Mouse (Mus musculus): ENCODE measurements around the gene Klrb1c.
"Not testable (repeated sequence)": the region's sequence is repeated elsewhere in the genome, so short reads cannot be mapped to it uniquely, and the experiment has no call there.

Klrb1c gene

GRCm38 (mm10) chr6:128789115-128789514 lies at the start of gene Klrb1c:
Gene Klrb1c, minus strand, starts transcription at chr6:128789215.
- no peak for DNase-seq (ENCODE audit: low spot score in 2 of 2)

- DNase-seq (ENCODE audit: low spot score in 2 of 2), result no peak
These were observed 48.7 kb upstream of the Klrb1c start for GRCm38 (mm10) chr6:128837454-128838341.

- DNase-seq (ENCODE audit: low spot score in 2 of 2), result no peak
These were observed 47.9 kb upstream of the Klrb1c start for GRCm38 (mm10) chr6:128836955-128837334.

- no peak for DNase-seq (ENCODE audit: low spot score in 2 of 2)
These were observed 47.4 kb upstream of the Klrb1c start for GRCm38 (mm10) chr6:128836191-128836954.

GRCm38 (mm10) chr6:128835571-128835970 lies 46.6 kb upstream of the Klrb1c start:
- DNase-seq (ENCODE audit: low spot score in 2 of 2), result no peak

- DNase-seq (ENCODE audit: low spot score in 2 of 2), result no peak
These were observed 44.0 kb upstream of the Klrb1c start for GRCm38 (mm10) chr6:128833046-128833445.

GRCm38 (mm10) chr6:128829837-128830236 lies 40.8 kb upstream of the Klrb1c start:
- no peak for DNase-seq (ENCODE audit: low spot score in 2 of 2)

GRCm38 (mm10) chr6:128826781-128827180 lies 37.8 kb upstream of the Klrb1c start:
- DNase-seq (ENCODE audit: low spot score in 2 of 2), result no peak

- no peak for DNase-seq (ENCODE audit: low spot score in 2 of 2)
These were observed 37.1 kb upstream of the Klrb1c start, which contains the start of the genes Gm44511 and Klrb1b for GRCm38 (mm10) chr6:128826132-128826531. Gene Gm44511, minus strand, starts transcription at chr6:128826315. Gene Klrb1b, minus strand, starts transcription at chr6:128826331.

GRCm38 (mm10) chr6:128818083-128818802 lies 29.2 kb upstream of the Klrb1c start:
- no peak for DNase-seq (ENCODE audit: low spot score in 2 of 2)

GRCm38 (mm10) chr6:128808532-128808931 lies 19.5 kb upstream of the Klrb1c start:
- DNase-seq (ENCODE audit: low spot score in 2 of 2), result peak in 1 of 2 experiments; percentile 30

- DNase-seq (ENCODE audit: low spot score in 2 of 2), result no peak
These were observed 18.0 kb upstream of the Klrb1c start for GRCm38 (mm10) chr6:128807021-128807420.

GRCm38 (mm10) chr6:128804823-128805640 lies 16.0 kb upstream of the Klrb1c start:
- DNase-seq (ENCODE audit: low spot score in 2 of 2), result peak; percentile 26 to 56

GRCm38 (mm10) chr6:128802999-128803857 lies 14.2 kb upstream of the Klrb1c start:
- peak; percentile 93 to 95 for DNase-seq (ENCODE audit: low spot score in 2 of 2)

- DNase-seq (ENCODE audit: low spot score in 2 of 2), result peak; percentile 6 to 14
These were observed 13.5 kb upstream of the Klrb1c start for GRCm38 (mm10) chr6:128802557-128802956.

- DNase-seq (ENCODE audit: low spot score in 2 of 2), result not testable (repeated sequence)
These were observed 11.7 kb upstream of the Klrb1c start for GRCm38 (mm10) chr6:128800696-128801095.

- no peak for DNase-seq (ENCODE audit: low spot score in 2 of 2)
These were observed 10.9 kb upstream of the Klrb1c start for GRCm38 (mm10) chr6:128799896-128800270.

GRCm38 (mm10) chr6:128799144-128799895 lies 10.3 kb upstream of the Klrb1c start:
- peak; percentile 85 to 86 for DNase-seq (ENCODE audit: low spot score in 2 of 2)

- DNase-seq (ENCODE audit: low spot score in 2 of 2), result peak; percentile 53 to 77
These were observed 9.7 kb upstream of the Klrb1c start for GRCm38 (mm10) chr6:128798772-128799143.
